Mouse (Mus musculus) neural tube, embryonic 13.5 days (tissue): Measurements from ENCODE around the gene Cdk11b. TPM values are rescaled to one million over a fixed set of nuclear protein-coding genes. Genes with fewer than 3 reads are reported as not detected.
"Not testable (repeated sequence)": the region's sequence is repeated elsewhere in the genome, so short reads cannot be mapped to it uniquely, and the experiment has no call there.

ENCODE experiments used
- ATAC-seq: fragments of 200-750 bp; cut with Nextera tagmentation; 2 replicates; pipeline ENCODE4 v1.8.0; 2017; ENCODE audit warnings: low read depth, mild to moderate bottlenecking, moderate TSS enrichment, moderate library complexity
- H3K27ac ChIP-seq: fragments of 300-500 bp; sonication (generic); replicated peaks from 2 replicates; pipeline ENCODE4 v1.5.1; 2015; ENCODE audit warnings: moderate library complexity, mild to moderate bottlenecking, inconsistent platforms
- H3K27me3 ChIP-seq: fragments of 300-500 bp; sonication (generic); 2 replicates; pipeline ENCODE4 v1.6.1; 2015; ENCODE audit warnings: mild to moderate bottlenecking, inconsistent platforms
- H3K36me3 ChIP-seq: fragments of 300-500 bp; sonication (generic); 2 replicates; pipeline ENCODE4 v1.6.1; 2015; ENCODE audit warnings: mild to moderate bottlenecking, inconsistent platforms
- H3K4me1 ChIP-seq: fragments of 300-500 bp; sonication (generic); replicated peaks from 2 replicates; pipeline ENCODE4 v1.6.1; 2015; ENCODE audit warnings: inconsistent platforms
- H3K4me2 ChIP-seq: fragments of 300-500 bp; sonication (generic); 2 replicates; pipeline ENCODE4 v1.6.1; 2015; ENCODE audit warnings: inconsistent platforms, mild to moderate bottlenecking, moderate library complexity
- H3K4me3 ChIP-seq: fragments of 300-500 bp; sonication (generic); 2 replicates; pipeline ENCODE4 v1.5.1; 2015; ENCODE audit warnings: mild to moderate bottlenecking, inconsistent platforms
- H3K9ac ChIP-seq: fragments of 300-500 bp; sonication (generic); 2 replicates; pipeline ENCODE4 v1.6.1; 2015; ENCODE audit warnings: moderate library complexity, mild to moderate bottlenecking, inconsistent platforms
- H3K9me3 ChIP-seq: fragments of 300-500 bp; sonication (generic); 2 replicates; pipeline ENCODE4 v1.6.1; 2016; ENCODE audit warnings: inconsistent platforms
- WGBS: fragments of 180-500 bp; shearing (Covaris S2); methylation state at CpG from one replicate; pipeline ENCODE4 v1.1.7; 2015; 5-methylcytosine and 5-hydroxymethylcytosine counted together
- polyA plus RNA-seq: library from polyadenylated mRNA; unstranded; fragments of >200 nt; fragmentation: Nextera tagmentation; extraction: Ambion mirVana; gene quantifications from 2 replicates; pipeline ENCODE4 v1.2.1, GENCODE M21; 2015

The Cdk11b gene
- polyA plus RNA-seq, 1 experiment from 2014 or later: 61.6 TPM

- Histone ChIP-seq H3K9ac (no peak overlapping the region), H3K9me3 (no peaks in the 10 kb centered on the region), H3K27me3 (no peaks in the 10 kb centered on the region), H3K4me1 (no peaks in the 10 kb centered on the region), H3K27ac (no peak overlapping the region), H3K4me2 (no peak overlapping the region), H3K4me3 (no peak overlapping the region), H3K36me3 (peaks cover 80% of the 10 kb centered on the region)
- over 99% methylated on average over 3 of the region's 3 CpGs for WGBS
- ATAC-seq: no peak
Observed at GRCm38 (mm10) chr4:155613264-155613663, 11.4 kb upstream of the Cdk11b start.

- H3K9me3 ChIP-seq: no peaks in the 10 kb centered on the region
- H3K4me3 ChIP-seq: no peak overlapping the region
- H3K27ac ChIP-seq: no peak overlapping the region
- no peak overlapping the region for H3K4me2 ChIP-seq
- peaks cover 1% of the 10 kb centered on the region for H3K4me1 ChIP-seq
- ATAC-seq: no peak
- no peak overlapping the region for H3K9ac ChIP-seq
- H3K27me3 ChIP-seq: no peaks in the 10 kb centered on the region
- peaks cover 78% of the 10 kb centered on the region for H3K36me3 ChIP-seq
- WGBS: 97% methylated on average over 5 of the region's 5 CpGs
Observed at GRCm38 (mm10) chr4:155618321-155618720, 6.3 kb upstream of the Cdk11b start.

DNA sequence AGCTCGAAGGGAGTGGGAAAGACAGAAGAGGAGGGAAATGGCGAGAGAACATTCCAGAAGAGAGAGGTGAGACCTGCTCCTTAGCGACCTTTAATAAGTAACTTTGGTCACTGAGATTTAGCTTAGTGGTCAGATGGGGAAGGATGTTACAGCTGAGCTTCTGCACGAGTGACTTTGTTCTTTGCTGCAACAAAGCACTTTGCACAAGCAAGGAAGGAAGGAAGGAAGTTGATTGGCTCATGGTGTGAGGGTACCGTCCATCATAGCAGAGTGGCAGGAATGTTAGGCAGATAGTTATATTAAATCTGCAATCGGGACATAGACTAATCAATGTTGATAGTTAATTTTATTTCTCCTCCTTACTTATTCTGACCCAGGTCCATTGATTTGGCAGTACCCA, 5.6 kb downstream of the Cdk11b start:
- ATAC-seq: no peak
- no peak overlapping the region for H3K9ac ChIP-seq
- no peaks in the 10 kb centered on the region for H3K9me3 ChIP-seq
- H3K4me1 ChIP-seq: peaks cover 4% of the 10 kb centered on the region
- no peaks in the 10 kb centered on the region for H3K27me3 ChIP-seq
- peaks cover 80% of the 10 kb centered on the region for H3K36me3 ChIP-seq
- 91% methylated on average over 6 of the region's 6 CpGs for WGBS
- no peak overlapping the region for H3K27ac ChIP-seq
- no peak overlapping the region for H3K4me3 ChIP-seq
- H3K4me2 ChIP-seq: no peak overlapping the region

DNA sequence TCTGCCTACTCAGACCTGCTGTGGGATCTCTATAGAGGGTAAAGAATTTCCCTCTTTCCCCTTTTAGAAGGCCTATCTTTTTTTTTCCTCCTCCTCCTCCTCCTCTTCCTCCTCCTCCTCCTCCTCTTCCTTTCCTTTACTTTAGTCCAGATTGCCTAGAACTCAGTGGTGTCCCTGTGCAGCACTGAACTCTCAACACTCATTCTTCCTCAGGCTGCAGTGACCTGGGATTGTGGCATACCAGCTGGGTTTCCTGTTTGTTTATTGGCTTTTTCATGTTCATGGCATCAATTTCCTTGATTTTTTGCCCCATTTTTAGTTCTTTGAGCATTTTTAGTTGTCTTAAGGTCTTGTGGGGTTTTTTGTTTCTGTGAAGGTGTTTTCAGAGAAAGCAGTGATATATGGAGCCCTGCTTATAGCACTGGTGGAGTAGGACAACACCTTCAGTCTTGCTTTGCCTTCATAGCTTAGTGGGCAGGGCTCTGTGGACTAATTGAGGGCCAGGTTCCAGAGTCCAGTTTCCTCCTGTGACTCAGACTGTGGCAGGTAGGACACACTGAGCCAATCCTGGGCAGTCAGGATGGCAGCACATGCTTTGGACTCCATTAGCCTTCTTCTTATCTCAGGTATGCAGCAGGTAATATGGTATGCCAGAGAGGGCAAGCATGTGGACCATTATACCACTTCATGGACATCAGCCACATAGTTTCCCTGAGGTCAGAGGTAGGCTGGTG, 11.3 kb downstream of the Cdk11b start:
- H3K4me2 ChIP-seq: no peak overlapping the region
- no peak overlapping the region for H3K9ac ChIP-seq
- H3K9me3 ChIP-seq: no peaks in the 10 kb centered on the region
- no peak overlapping the region for H3K4me3 ChIP-seq
- H3K27me3 ChIP-seq: no peaks in the 10 kb centered on the region
- H3K27ac ChIP-seq: no peak overlapping the region
- no peaks in the 10 kb centered on the region for H3K4me1 ChIP-seq
- H3K36me3 ChIP-seq: peaks cover 92% of the 10 kb centered on the region
- no peak for ATAC-seq

- no peak for ATAC-seq
- Histone ChIP-seq H3K4me2 (no peak overlapping the region), H3K4me1 (no peaks in the 10 kb centered on the region), H3K27ac (no peak overlapping the region), H3K4me3 (no peak overlapping the region), H3K9me3 (no peaks in the 10 kb centered on the region), H3K36me3 (peaks cover 88% of the 10 kb centered on the region), H3K9ac (no peak overlapping the region), H3K27me3 (no peaks in the 10 kb centered on the region)
- 88% methylated on average over 1 of the region's 1 CpGs for WGBS
Observed at GRCm38 (mm10) chr4:155643531-155643930, 18.9 kb downstream of the Cdk11b start.

- not testable (repeated sequence) for H3K27ac ChIP-seq, H3K27me3 ChIP-seq, H3K9ac ChIP-seq, H3K4me1 ChIP-seq, H3K4me3 ChIP-seq, ATAC-seq, H3K9me3 ChIP-seq, H3K4me2 ChIP-seq
- 95% methylated on average over 2 of the region's 2 CpGs for WGBS
- H3K36me3 ChIP-seq: peaks cover 92% of the 10 kb centered on the region
Observed at GRCm38 (mm10) chr4:155645308-155645707, 20.7 kb downstream of the Cdk11b start, which contains the start of gene Gm10563. Gene Gm10563, minus strand, starts transcription at chr4:155645408.

- Histone ChIP-seq H3K27ac (no peak overlapping the region), H3K4me1 (no peaks in the 10 kb centered on the region), H3K9ac (no peak overlapping the region), H3K27me3 (peaks cover 9% of the 10 kb centered on the region), H3K4me2 (no peak overlapping the region), H3K36me3 (peaks cover 92% of the 10 kb centered on the region), H3K9me3 (no peaks in the 10 kb centered on the region), H3K4me3 (no peak overlapping the region)
- ATAC-seq: no peak
- 96% methylated on average over 5 of the region's 5 CpGs for WGBS
Observed at GRCm38 (mm10) chr4:155645721-155646120, 21.1 kb downstream of the Cdk11b start.

GRCm38 (mm10) chr4:155649355-155649754, 24.7 kb downstream of the Cdk11b start:
- 92% methylated on average over 11 of the region's 11 CpGs for WGBS
- Histone ChIP-seq H3K4me2 (no peak overlapping the region), H3K36me3 (peaks cover 69% of the 10 kb centered on the region), H3K9me3 (no peaks in the 10 kb centered on the region), H3K9ac (no peak overlapping the region), H3K27me3 (peaks cover 45% of the 10 kb centered on the region), H3K4me3 (no peak overlapping the region), H3K27ac (no peak overlapping the region), H3K4me1 (peaks cover 23% of the 10 kb centered on the region)
- ATAC-seq: no peak

GRCm38 (mm10) chr4:155651553-155652269, 27.1 kb downstream of the Cdk11b start:
- ATAC-seq: no peak
- no peak overlapping the region for H3K27ac ChIP-seq
- no peak overlapping the region for H3K4me3 ChIP-seq
- H3K9ac ChIP-seq: no peak overlapping the region
- H3K27me3 ChIP-seq: peaks cover 68% of the 10 kb centered on the region
- peaks cover 34% of the 10 kb centered on the region for H3K4me1 ChIP-seq
- H3K9me3 ChIP-seq: no peaks in the 10 kb centered on the region
- peaks cover 60% of the 10 kb centered on the region for H3K36me3 ChIP-seq
- 64% methylated on average over 15 of the region's 15 CpGs for WGBS
- no peak overlapping the region for H3K4me2 ChIP-seq

- Histone ChIP-seq H3K9me3 (no peaks in the 10 kb centered on the region), H3K36me3 (peaks cover 63% of the 10 kb centered on the region), H3K4me3 (peak overlapping the region; percentile 39), H3K4me1 (peaks cover 34% of the 10 kb centered on the region), H3K27ac (no peak overlapping the region), H3K9ac (peak overlapping the region; percentile 67), H3K27me3 (peaks cover 74% of the 10 kb centered on the region), H3K4me2 (peak overlapping the region; percentile 66)
- 19% methylated on average over 36 of the region's 36 CpGs for WGBS
- ATAC-seq: no peak
Observed at GRCm38 (mm10) chr4:155652283-155653085, 27.8 kb downstream of the Cdk11b start.

DNA sequence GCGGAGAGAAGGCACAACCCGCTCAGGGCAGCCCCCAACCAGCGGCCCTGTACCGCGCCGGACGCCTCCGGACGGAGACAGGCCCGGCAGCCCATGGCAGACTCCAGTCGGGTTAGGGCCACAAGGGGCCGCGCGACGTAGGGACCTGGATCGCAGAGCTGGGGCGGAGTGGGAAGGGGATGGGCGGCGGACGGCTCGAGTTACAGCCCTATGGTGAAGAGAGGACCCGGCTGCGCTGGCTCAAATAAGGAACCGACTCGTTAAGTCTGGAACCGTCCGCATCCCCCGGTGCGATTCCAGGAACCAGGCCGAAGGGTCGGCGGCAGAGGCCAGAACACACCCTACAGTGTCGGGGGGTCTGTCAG, 28.4 kb downstream of the Cdk11b start, which contains the start of gene Mmp23:
Gene Mmp23, minus strand, starts transcription at position 299 of the 365 bp plus-strand sequence.
- peaks cover 63% of the 10 kb centered on the region for H3K36me3 ChIP-seq

More for the DNA sequence above, 28.4 kb downstream of the Cdk11b start, which contains the start of gene Mmp23:
- H3K27me3 ChIP-seq: peaks cover 74% of the 10 kb centered on the region
- H3K4me1 ChIP-seq: peaks cover 34% of the 10 kb centered on the region
- H3K4me2 ChIP-seq: peak within 1 kb of the TSS; percentile 66
- ATAC-seq: no peak
- H3K9ac ChIP-seq: peak within 1 kb of the TSS; percentile 67
- H3K4me3 ChIP-seq: peak within 1 kb of the TSS; percentile 39
- no peaks in the 10 kb centered on the region for H3K9me3 ChIP-seq
- WGBS: 1% methylated on average over 33 of the region's 33 CpGs
- H3K27ac ChIP-seq: no peak within 1 kb of the TSS
